Mouse (Mus musculus) midbrain, embryonic 13.5 days (tissue): ENCODE measurements around the gene Mme. TPM values are rescaled to one million over a fixed set of nuclear protein-coding genes. Genes with fewer than 3 reads are reported as not detected.

ENCODE experiments used
- ATAC-seq: fragments of 200-750 bp; cut with Nextera tagmentation; 2 replicates; pipeline ENCODE4 v1.8.0; 2017; ENCODE audit warnings: mild to moderate bottlenecking, moderate TSS enrichment, moderate library complexity
- H3K27ac ChIP-seq: fragments of 300-500 bp; sonication (generic); 2 replicates; pipeline ENCODE4 v1.5.1; 2015; ENCODE audit warnings: inconsistent platforms, mild to moderate bottlenecking, moderate library complexity
- H3K27me3 ChIP-seq: fragments of 300-500 bp; sonication (generic); 2 replicates; pipeline ENCODE4 v1.6.1; 2015; ENCODE audit warnings: mild to moderate bottlenecking, inconsistent platforms
- H3K36me3 ChIP-seq: fragments of 300-500 bp; sonication (generic); 2 replicates; pipeline ENCODE4 v1.6.1; 2015; ENCODE audit warnings: mild to moderate bottlenecking, inconsistent platforms
- H3K4me1 ChIP-seq: fragments of 300-500 bp; sonication (generic); replicated peaks from 2 replicates; pipeline ENCODE4 v1.6.1; 2015; ENCODE audit warnings: inconsistent platforms
- H3K4me2 ChIP-seq: fragments of 300-500 bp; sonication (generic); replicated peaks from 2 replicates; pipeline ENCODE4 v1.6.1; 2015; ENCODE audit warnings: moderate library complexity, mild to moderate bottlenecking, inconsistent platforms
- H3K4me3 ChIP-seq: fragments of 300-500 bp; sonication (generic); replicated peaks from 2 replicates; pipeline ENCODE4 v1.5.1; 2015; ENCODE audit warnings: mild to moderate bottlenecking, inconsistent platforms
- H3K9ac ChIP-seq: fragments of 300-500 bp; sonication (generic); replicated peaks from 2 replicates; pipeline ENCODE4 v1.6.1; 2015; ENCODE audit warnings: mild to moderate bottlenecking, inconsistent platforms
- H3K9me3 ChIP-seq: fragments of 300-500 bp; sonication (generic); 2 replicates; pipeline ENCODE4 v1.6.1; 2016; ENCODE audit warnings: mild to moderate bottlenecking, inconsistent platforms
- polyA plus RNA-seq: library from polyadenylated mRNA; unstranded; fragments of >200 nt; fragmentation: Nextera tagmentation; extraction: Ambion mirVana; gene quantifications from 2 replicates; pipeline ENCODE4 v1.2.1, GENCODE M21; 2015

Mme gene
- polyA plus RNA-seq, 1 experiment from 2014 or later: 2.8 TPM

DNA sequence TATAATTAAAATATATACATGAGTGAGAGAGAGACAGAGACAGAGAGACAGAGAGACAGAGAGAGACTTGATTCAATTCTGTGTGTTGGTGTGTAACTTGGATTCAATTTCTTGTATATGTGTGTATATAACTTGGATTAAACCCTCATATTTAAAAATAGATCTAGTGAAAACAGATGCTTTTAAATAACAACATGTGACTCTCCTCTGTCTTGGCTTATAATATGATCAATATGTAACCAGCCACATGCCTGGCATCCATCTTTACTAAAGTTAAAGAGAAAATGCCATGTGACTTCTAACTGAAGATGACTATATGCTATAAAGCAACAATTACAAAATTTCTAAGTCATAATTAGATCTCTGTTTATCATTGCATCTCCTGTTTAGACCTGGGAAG, 182.2 kb downstream of the Mme start:
- Histone ChIP-seq H3K27ac (no peak overlapping the region), H3K9me3 (no peaks in the 10 kb centered on the region), H3K4me2 (no peak overlapping the region), H3K4me3 (no peak overlapping the region), H3K36me3 (no peaks in the 10 kb centered on the region), H3K4me1 (no peaks in the 10 kb centered on the region), H3K9ac (no peak overlapping the region), H3K27me3 (no peaks in the 10 kb centered on the region)
- no peak for ATAC-seq

Other genes with a start within 250 kb of the Mme start
- gene Gm34302, start 242.3 kb downstream of the Mme start, polyA plus RNA-seq: not detected in 2 replicates